Mouse (Mus musculus): ENCODE measurements around the gene D10Wsu102e.

DNA sequence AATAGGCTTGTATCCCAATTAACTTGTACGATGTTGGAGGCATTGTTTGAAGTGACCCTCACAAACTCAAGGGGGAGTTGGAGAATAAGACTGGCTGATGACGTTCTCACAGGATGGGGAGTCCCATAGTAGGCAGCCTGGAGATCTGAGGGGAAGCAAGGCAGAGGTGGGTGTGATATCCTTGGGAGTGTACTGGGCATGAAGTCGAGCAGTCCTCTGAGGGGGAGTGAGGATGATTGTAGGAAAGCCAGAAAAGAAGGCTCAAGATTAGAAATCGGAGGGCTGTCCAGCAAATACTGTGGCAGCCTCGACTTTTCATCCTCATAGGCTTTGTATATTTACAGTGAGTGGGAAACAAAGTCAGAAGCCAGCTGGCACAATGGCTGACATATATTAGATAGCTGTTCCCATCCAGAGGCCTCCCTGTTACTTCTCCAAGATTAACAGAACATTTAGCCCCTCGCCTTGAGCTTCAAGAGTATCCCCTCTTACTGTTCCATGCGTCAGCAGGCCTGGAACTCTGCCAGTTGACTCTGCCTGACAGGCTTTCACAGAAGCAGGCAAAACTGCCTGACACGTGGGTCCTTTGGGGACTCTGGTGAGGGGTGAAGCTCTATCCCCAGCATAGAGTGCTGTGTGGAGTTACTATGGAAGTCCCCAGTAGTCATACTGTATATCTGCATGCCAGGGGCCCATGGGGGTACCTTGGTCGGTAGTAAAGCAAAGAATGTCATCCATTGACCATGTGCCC, 18.2 kb downstream of the D10Wsu102e start:
- no peak for TF ChIP-seq GATA1 (IDR thresholded peaks at IDR 0.05; ENCODE audit: borderline replicate concordance, low read length)
- no peak for TF ChIP-seq CTCF (IDR thresholded peaks at IDR 0.05; ENCODE audit: low read depth, low read length)
- TF ChIP-seq POLR2AphosphoS5 (IDR thresholded peaks at IDR 0.05; ENCODE audit: insufficient replicate concordance, low read depth, low read length), result no peak

Measured in G1E (cell line).